Mouse (Mus musculus) midbrain, embryonic 15.5 days (tissue): ENCODE data around the gene Fam178b. TPM values are rescaled to one million over a fixed set of nuclear protein-coding genes. Genes with fewer than 3 reads are reported as not detected.
"Not testable (repeated sequence)": the region's sequence is repeated elsewhere in the genome, so short reads cannot be mapped to it uniquely, and the experiment has no call there.

Experiments used
- ATAC-seq: fragments of 200-750 bp; cut with Nextera tagmentation; replicated peaks from 2 replicates; pipeline ENCODE4 v1.8.0; 2017; ENCODE audit warnings: moderate TSS enrichment
- H3K27ac ChIP-seq: fragments of 300-500 bp; sonication (generic); 2 replicates; pipeline ENCODE4 v1.5.1; 2015; ENCODE audit warnings: mild to moderate bottlenecking, inconsistent platforms
- H3K27me3 ChIP-seq: fragments of 300-500 bp; sonication (generic); replicated peaks from 2 replicates; pipeline ENCODE4 v1.6.1; 2015; ENCODE audit warnings: inconsistent platforms
- H3K36me3 ChIP-seq: fragments of 300-500 bp; sonication (generic); replicated peaks from 2 replicates; pipeline ENCODE4 v1.6.1; 2015; ENCODE audit warnings: inconsistent platforms
- H3K4me1 ChIP-seq: fragments of 300-500 bp; sonication (generic); 2 replicates; pipeline ENCODE4 v1.6.1; 2015; ENCODE audit warnings: inconsistent platforms
- H3K4me2 ChIP-seq: fragments of 300-500 bp; sonication (generic); 2 replicates; pipeline ENCODE4 v1.6.1; 2015; ENCODE audit warnings: inconsistent platforms, mild to moderate bottlenecking, moderate library complexity
- H3K4me3 ChIP-seq: fragments of 300-500 bp; sonication (generic); 2 replicates; pipeline ENCODE4 v1.5.1; 2015; ENCODE audit warnings: mild to moderate bottlenecking, inconsistent platforms
- H3K9ac ChIP-seq: fragments of 300-500 bp; sonication (generic); 2 replicates; pipeline ENCODE4 v1.6.1; 2015; ENCODE audit warnings: mild to moderate bottlenecking, inconsistent platforms
- H3K9me3 ChIP-seq: fragments of 300-500 bp; sonication (generic); 2 replicates; pipeline ENCODE4 v1.6.1; 2016; ENCODE audit warnings: inconsistent platforms
- WGBS: fragments of 180-500 bp; shearing (Covaris S2); methylation state at CpG from one replicate; pipeline ENCODE4 v1.1.7; 2015; ENCODE audit warnings: mixed read lengths; 5-methylcytosine and 5-hydroxymethylcytosine counted together
- polyA plus RNA-seq: library from polyadenylated mRNA; unstranded; fragments of >200 nt; fragmentation: Nextera tagmentation; extraction: Ambion mirVana; gene quantifications from 2 replicates; pipeline ENCODE4 v1.2.1, GENCODE M21; 2015

The Fam178b gene
- polyA plus RNA-seq, 1 experiment from 2014 or later, result not detected

DNA sequence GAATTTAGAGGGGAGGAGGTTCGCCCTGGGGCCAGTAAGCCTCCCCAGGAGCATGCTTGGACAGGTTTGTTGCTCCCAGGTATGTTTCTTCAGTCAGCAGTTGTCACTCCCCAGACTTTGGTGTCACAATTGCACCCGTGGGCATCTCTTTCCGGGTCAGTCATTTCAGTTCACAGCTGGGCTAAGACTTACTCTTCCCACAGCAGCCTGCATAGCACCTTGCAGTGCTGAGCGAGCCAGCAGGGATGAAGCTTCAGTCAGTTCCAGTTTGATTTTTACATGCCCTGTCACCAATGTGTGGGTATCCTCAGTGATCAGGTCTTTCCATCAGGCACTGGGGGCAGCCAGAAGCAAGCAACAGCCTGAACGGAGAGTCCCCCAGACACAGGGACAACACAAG, 14.0 kb upstream of the Fam178b start:
- Histone ChIP-seq H3K4me2 (no peak overlapping the region), H3K4me1 (peaks cover 9% of the 10 kb centered on the region), H3K9me3 (no peaks in the 10 kb centered on the region), H3K27ac (no peak overlapping the region), H3K36me3 (peaks cover 45% of the 10 kb centered on the region), H3K4me3 (no peak overlapping the region), H3K9ac (no peak overlapping the region), H3K27me3 (no peaks in the 10 kb centered on the region)
- no peak for ATAC-seq
- WGBS, result 69% methylated on average over 5 of the region's 5 CpGs

DNA sequence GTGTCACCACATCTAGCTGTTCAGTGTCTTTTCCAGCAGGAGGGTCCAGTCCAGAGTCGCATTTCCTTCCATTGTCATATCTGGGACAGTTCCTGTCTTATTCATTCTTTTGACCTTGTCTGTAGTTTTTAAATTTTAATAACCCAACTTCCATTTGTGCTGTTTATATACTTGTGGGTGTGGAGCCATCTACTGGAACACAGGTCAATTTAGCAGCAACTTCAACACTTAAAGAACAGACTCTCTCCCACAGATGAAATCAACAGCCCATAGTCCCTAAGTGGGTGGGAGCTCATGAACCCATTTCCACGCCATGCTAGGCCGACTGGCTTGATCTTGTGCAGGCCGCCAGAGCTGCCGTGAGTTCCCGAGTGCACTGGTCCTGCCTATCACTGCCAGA, 13.4 kb upstream of the Fam178b start:
- no peak for ATAC-seq
- WGBS, result 78% methylated on average over 6 of the region's 6 CpGs

GRCm38 (mm10) chr1:36694871-36695270, 11.9 kb upstream of the Fam178b start:
- Histone ChIP-seq H3K36me3 (peaks cover 25% of the 10 kb centered on the region; the same call in 1 of the 2 replicates), H3K27ac (no peak overlapping the region), H3K4me1 (peaks cover 16% of the 10 kb centered on the region), H3K9me3 (no peaks in the 10 kb centered on the region), H3K4me3 (no peak overlapping the region), H3K27me3 (no peaks in the 10 kb centered on the region), H3K4me2 (no peak overlapping the region), H3K9ac (no peak overlapping the region)
- no peak for ATAC-seq
- 92% methylated on average over 6 of the region's 6 CpGs for whole genome bisulfite sequencing

More for the DNA sequence above, 13.4 kb upstream of the Fam178b start:
- Histone ChIP-seq H3K4me1 (peaks cover 11% of the 10 kb centered on the region), H3K9me3 (no peaks in the 10 kb centered on the region), H3K4me2 (no peak overlapping the region), H3K4me3 (no peak overlapping the region), H3K36me3 (peaks cover 40% of the 10 kb centered on the region), H3K27me3 (no peaks in the 10 kb centered on the region), H3K9ac (no peak overlapping the region), H3K27ac (no peak overlapping the region)

- H3K9me3 ChIP-seq, result no peaks in the 10 kb centered on the region
- H3K27ac ChIP-seq, result peak within 1 kb of the TSS; percentile 62
- H3K4me2 ChIP-seq, result peak within 1 kb of the TSS; percentile 90
- H3K9ac ChIP-seq, result peak within 1 kb of the TSS; percentile 65
- peak; percentile 96 for ATAC-seq
- peak within 1 kb of the TSS; percentile 91 for H3K4me3 ChIP-seq
- peaks cover 13% of the 10 kb centered on the region; the same call in 1 of the 2 replicates for H3K36me3 ChIP-seq
- no peaks in the 10 kb centered on the region for H3K27me3 ChIP-seq
- WGBS, result under 1% methylated on average over 68 of the region's 68 CpGs
- peaks cover 16% of the 10 kb centered on the region for H3K4me1 ChIP-seq
Measured at GRCm38 (mm10) chr1:36691271-36692155, 8.5 kb upstream of the Fam178b start, which contains the start of gene Cox5b. Gene Cox5b, plus strand, starts transcription at chr1:36691449.

- peaks cover 16% of the 10 kb centered on the region for H3K4me1 ChIP-seq
- no peaks in the 10 kb centered on the region for H3K9me3 ChIP-seq
- peak overlapping the region; percentile 91 for H3K4me3 ChIP-seq
- 64% methylated on average over 11 of the region's 11 CpGs for WGBS
- peak overlapping the region; percentile 35; the same call in 1 of the 2 replicates for H3K9ac ChIP-seq
- H3K36me3 ChIP-seq, result peaks cover 13% of the 10 kb centered on the region; the same call in 1 of the 2 replicates
- peak overlapping the region; percentile 62; the same call in 1 of the 2 replicates for H3K27ac ChIP-seq
- ATAC-seq, result peak; percentile 66
- peak overlapping the region; percentile 90 for H3K4me2 ChIP-seq
- H3K27me3 ChIP-seq, result no peaks in the 10 kb centered on the region
Measured at GRCm38 (mm10) chr1:36690671-36691235, 7.8 kb upstream of the Fam178b start.

- H3K4me2 ChIP-seq, result no peak overlapping the region
- H3K9ac ChIP-seq, result no peak overlapping the region
- H3K27ac ChIP-seq, result no peak overlapping the region
- no peaks in the 10 kb centered on the region for H3K36me3 ChIP-seq
- no peaks in the 10 kb centered on the region for H3K9me3 ChIP-seq
- WGBS, result 9% methylated on average over 13 of the region's 13 CpGs
- H3K27me3 ChIP-seq, result no peaks in the 10 kb centered on the region
- ATAC-seq, result peak; percentile 82
- H3K4me1 ChIP-seq, result no peaks in the 10 kb centered on the region; the same call in 1 of the 2 replicates
- H3K4me3 ChIP-seq, result no peak overlapping the region
Measured at GRCm38 (mm10) chr1:36683810-36684467, 956 bp upstream of the Fam178b start.

DNA sequence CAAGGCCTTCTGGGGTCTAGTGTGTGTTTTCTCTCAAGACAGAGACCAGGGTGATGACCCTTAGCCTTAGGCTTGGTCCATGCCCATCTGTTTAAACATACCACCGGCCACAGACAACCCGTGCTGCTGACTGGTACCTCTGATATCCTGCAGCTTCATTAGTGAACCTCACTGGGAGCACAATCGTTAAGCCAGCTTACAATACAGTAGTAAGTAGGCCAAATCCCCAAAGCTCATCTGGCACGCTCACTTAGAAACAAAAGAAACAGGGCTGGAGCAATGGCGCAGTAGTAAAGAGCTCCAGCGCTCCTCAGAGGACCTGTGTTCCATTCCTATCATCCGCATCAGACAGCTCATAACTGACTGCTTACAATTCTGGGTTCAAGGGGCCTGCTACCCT, 2.1 kb downstream of the Fam178b start:
- H3K4me1 ChIP-seq, result no peaks in the 10 kb centered on the region; the same call in 1 of the 2 replicates
- WGBS, result 23% methylated on average over 7 of the region's 7 CpGs
- no peak overlapping the region for H3K27ac ChIP-seq
- H3K9me3 ChIP-seq, result no peaks in the 10 kb centered on the region
- no peaks in the 10 kb centered on the region for H3K27me3 ChIP-seq
- H3K4me2 ChIP-seq, result no peak overlapping the region
- no peak for ATAC-seq
- no peak overlapping the region for H3K9ac ChIP-seq
- no peak overlapping the region for H3K4me3 ChIP-seq
- no peaks in the 10 kb centered on the region for H3K36me3 ChIP-seq

- Histone ChIP-seq H3K27me3 (no peaks in the 10 kb centered on the region), H3K9me3 (no peaks in the 10 kb centered on the region)
Measured at GRCm38 (mm10) chr1:36674936-36675335, 8.0 kb downstream of the Fam178b start.

GRCm38 (mm10) chr1:36672648-36673350, 10.2 kb downstream of the Fam178b start:
- Histone ChIP-seq H3K36me3 (no peaks in the 10 kb centered on the region), H3K4me2 (no peak overlapping the region), H3K27ac (no peak overlapping the region), H3K4me3 (no peak overlapping the region), H3K4me1 (no peaks in the 10 kb centered on the region), H3K9me3 (no peaks in the 10 kb centered on the region), H3K9ac (no peak overlapping the region), H3K27me3 (no peaks in the 10 kb centered on the region)
- WGBS, result 47% methylated on average over 16 of the region's 16 CpGs
- ATAC-seq, result no peak

More at GRCm38 (mm10) chr1:36674936-36675335, 8.0 kb downstream of the Fam178b start:
- no peak overlapping the region for H3K4me2 ChIP-seq
- 53% methylated on average over 3 of the region's 3 CpGs for WGBS
- no peak overlapping the region for H3K9ac ChIP-seq
- H3K27ac ChIP-seq, result no peak overlapping the region
- no peak overlapping the region for H3K4me3 ChIP-seq
- no peaks in the 10 kb centered on the region for H3K4me1 ChIP-seq
- H3K36me3 ChIP-seq, result no peaks in the 10 kb centered on the region
- no peak for ATAC-seq

DNA sequence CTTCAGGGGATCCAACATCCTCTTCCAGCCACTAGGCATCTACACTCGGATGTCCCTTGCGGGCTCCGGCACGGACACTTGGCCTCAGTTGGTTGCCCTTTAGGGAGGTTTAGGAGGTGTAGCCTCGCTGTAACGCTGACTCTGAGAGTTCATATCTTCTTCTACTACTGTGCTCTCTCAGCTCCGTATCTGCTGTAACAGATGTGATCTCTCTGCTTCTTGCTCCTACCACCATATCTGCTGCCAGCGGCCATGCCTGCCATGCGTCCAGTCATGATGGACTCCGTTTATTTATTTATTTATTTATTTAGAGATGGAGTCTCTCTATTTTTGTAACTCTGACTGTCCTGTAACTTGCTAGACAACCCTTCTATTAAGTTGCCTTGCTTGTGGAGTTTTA, 11.7 kb downstream of the Fam178b start:
- no peaks in the 10 kb centered on the region for H3K9me3 ChIP-seq
- WGBS, result 90% methylated on average over 10 of the region's 10 CpGs
- no peaks in the 10 kb centered on the region for H3K4me1 ChIP-seq
- no peaks in the 10 kb centered on the region for H3K27me3 ChIP-seq
- no peak overlapping the region for H3K27ac ChIP-seq
- no peak overlapping the region for H3K4me3 ChIP-seq
- ATAC-seq, result no peak
- no peak overlapping the region for H3K9ac ChIP-seq
- no peak overlapping the region for H3K4me2 ChIP-seq
- H3K36me3 ChIP-seq, result no peaks in the 10 kb centered on the region

- ATAC-seq, result no peak
- H3K9me3 ChIP-seq, result no peaks in the 10 kb centered on the region
- H3K4me3 ChIP-seq, result no peak overlapping the region
- no peak overlapping the region for H3K9ac ChIP-seq
- H3K27ac ChIP-seq, result no peak overlapping the region
- H3K27me3 ChIP-seq, result no peaks in the 10 kb centered on the region
- H3K4me1 ChIP-seq, result no peaks in the 10 kb centered on the region
- no peaks in the 10 kb centered on the region for H3K36me3 ChIP-seq
- WGBS, result 80% methylated on average over 4 of the region's 4 CpGs
- no peak overlapping the region for H3K4me2 ChIP-seq
Measured at GRCm38 (mm10) chr1:36670256-36670655, 12.7 kb downstream of the Fam178b start.

DNA sequence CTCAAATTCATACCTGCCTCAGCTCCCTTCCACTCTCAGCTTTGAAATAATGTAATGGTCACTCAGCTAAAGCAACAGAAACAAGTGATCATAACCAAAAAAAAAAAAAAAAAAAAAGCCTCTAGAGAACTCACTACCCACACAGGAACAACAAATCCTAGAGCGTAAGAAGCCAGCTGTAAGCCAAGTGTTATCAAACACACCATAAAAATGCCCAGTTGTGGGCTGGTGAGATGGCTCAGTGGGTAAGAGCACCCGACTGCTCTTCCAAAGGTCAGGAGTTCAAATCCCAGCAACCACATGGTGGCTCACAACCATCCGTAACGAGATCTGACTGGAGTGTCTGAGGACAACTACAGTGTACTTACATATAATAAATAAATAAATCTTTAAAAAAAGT, 15.0 kb downstream of the Fam178b start:
- H3K4me1 ChIP-seq, H3K4me2 ChIP-seq, H3K9ac ChIP-seq, H3K9me3 ChIP-seq, ATAC-seq, H3K4me3 ChIP-seq, H3K27ac ChIP-seq, H3K27me3 ChIP-seq, H3K36me3 ChIP-seq: not testable (repeated sequence)
- 86% methylated on average over 4 of the region's 4 CpGs for WGBS
